Comparison of ENCODE assay signal across 8 mouse cellular contexts in genomic region chr19:32974778-32975240, GRCm38 (mm10).
DNase-seq lines count a peak whose midpoint lies in the region; ATAC-seq and TF ChIP-seq lines count a peak whose summit lies in the region.

No protein-coding gene starts in this region.

- H3K36me3 ChIP-seq in heart, adult 2 months (ENCODE audit: control insufficient read depth, insufficient read depth, low read length) = no peaks in the 10 kb centered on the region
- no peaks in the 10 kb centered on the region for H3K36me3 ChIP-seq in limb, embryonic 15.5 days

- no peaks in the 10 kb centered on the region for H3K4me1 ChIP-seq in heart, adult 2 months (ENCODE audit: control insufficient read depth, insufficient read depth, low read length)
- H3K4me1 ChIP-seq in limb, embryonic 15.5 days = peaks cover 7% of the 10 kb centered on the region

- no peak overlapping the region for H3K4me3 ChIP-seq in heart, adult 2 months
- H3K4me3 ChIP-seq in limb, embryonic 15.5 days = no peak overlapping the region
- H3K4me3 ChIP-seq in layer of hippocampus, adult 2 months = no peak overlapping the region

- TF ChIP-seq CTCF in heart, adult 2 months (IDR thresholded peaks at IDR 0.05) = no peak
- no peak for TF ChIP-seq CTCF in layer of hippocampus, adult 2 months (conservative IDR thresholded peaks at IDR 0.05)

- peak; percentile 75; the same call in 1 of the 2 replicates for ATAC-seq in limb, embryonic 15.5 days (ENCODE audit: insufficient number of reproducible peaks, low FRiP score, low TSS enrichment, low read depth)
- ATAC-seq in activated CD4-positive, CD25-positive, alpha-beta regulatory T cell, adult 4 months = no peak

- TF ChIP-seq EP300 in heart, adult 2 months (IDR thresholded peaks at IDR 0.05; ENCODE audit: insufficient read depth, low read depth, low read length) = no peak

- 50% methylated on average over 4 of the region's 4 CpGs for WGBS in heart, adult 2 months
- 29% methylated on average over 4 of the region's 4 CpGs for WGBS in limb, embryonic 15.5 days

- H3K9ac ChIP-seq in heart, adult 2 months (ENCODE audit: low read depth, low read length) = no peak overlapping the region
- H3K9ac ChIP-seq in limb, embryonic 15.5 days = no peak overlapping the region

- H3K9me3 ChIP-seq in limb, embryonic 15.5 days = no peaks in the 10 kb centered on the region

- no peaks in the 10 kb centered on the region for H3K27me3 ChIP-seq in heart, adult 2 months (ENCODE audit: control insufficient read depth, insufficient read depth, low read length)
- H3K27me3 ChIP-seq in limb, embryonic 15.5 days = no peaks in the 10 kb centered on the region

- no peak overlapping the region for H3K4me2 ChIP-seq in limb, embryonic 15.5 days

- DNase-seq in heart, adult 2 months = peak; percentile 65 to 77
- DNase-seq in heart, postnatal 25 days (ENCODE audit: low spot score) = no peak
- DNase-seq in R1 (ENCODE audit: low read depth, low spot score) = peak; percentile 23
- DNase-seq in gastrocnemius, adult 18-20 months (ENCODE audit: low spot score) = peak; percentile 64
- no peak for DNase-seq in layer of hippocampus, adult 2 months (ENCODE audit: low spot score in 2 of 2)
- DNase-seq in liver = no peak

- H3K79me2 ChIP-seq in heart, adult 2 months (replicated peaks; ENCODE audit: control insufficient read depth, insufficient read depth, low read length) = no peaks in the 10 kb centered on the region

- no peak overlapping the region for H3K27ac ChIP-seq in heart, adult 2 months
- peak overlapping the region; percentile 8; the same call in 1 of the 2 replicates for H3K27ac ChIP-seq in limb, embryonic 15.5 days
- no peak overlapping the region for H3K27ac ChIP-seq in layer of hippocampus, adult 2 months

- intact Hi-C loops in heart, adult 2 months (cut with DNase I) = no loop called here
- intact Hi-C loops in heart, postnatal 25 days (cut with DNase I) = no loop called here

- TF ChIP-seq POLR2A in heart, adult 2 months (IDR thresholded peaks at IDR 0.05; ENCODE audit: insufficient read depth, low read depth, low read length) = no peak

Comparison
In these comparisons a context has a peak if more than half of its experiments do, and no peak if none do; other contexts are left out.
1. DNase-seq: peak in heart, adult 2 months (2 of 2), R1 (single experiment) and gastrocnemius, adult 18-20 months (single experiment); none in heart, postnatal 25 days (single experiment), layer of hippocampus, adult 2 months (0 of 2) and liver (single experiment).